ENCODE assay signal across 9 mouse cellular contexts in genomic region chr5:30589069-30589468, GRCm38 (mm10). TPM values are rescaled to one million over a fixed set of nuclear protein-coding genes. Genes with fewer than 3 reads are reported as not detected.
A peak's percentile ranks its signal among the peaks of the same experiment; 100 is the strongest.
DNase-seq lines count a peak whose midpoint lies in the region; ATAC-seq and TF ChIP-seq lines count a peak whose summit lies in the region.
"Had no signal": no experiment of that assay in that cellular context is flagged by ENCODE, and none has a peak within 500 bp of the region (broad histone marks: within the 10 kb centered on the region; RNA-seq: fewer than 3 reads in every experiment).

No protein-coding gene starts in this region.

- peak overlapping the region; percentile 58 for H3K4me3 ChIP-seq in lung, embryonic 14.5 days (ENCODE audit: low read depth, low read length)
- H3K4me3 ChIP-seq in forebrain, embryonic 13.5 days, result peak overlapping the region; percentile 53
- H3K4me3 ChIP-seq in limb, embryonic 10.5 days, result peak overlapping the region; percentile 55
- H3K4me3 ChIP-seq in olfactory bulb, adult 2 months (ENCODE audit: insufficient read depth, low read depth, low read length), result peak overlapping the region; percentile 95
- H3K4me3 ChIP-seq: myocyte had no signal

- ATAC-seq in lung, embryonic 14.5 days (ENCODE audit: insufficient read depth), result no peak
- ATAC-seq in forebrain, embryonic 13.5 days, result no peak

- no peak overlapping the region for H3K27ac ChIP-seq in lung, embryonic 14.5 days (ENCODE audit: low read depth)
- no peak overlapping the region for H3K27ac ChIP-seq in forebrain, embryonic 13.5 days
- no peak overlapping the region for H3K27ac ChIP-seq in limb, embryonic 10.5 days
- peak overlapping the region; percentile 94; the same call in 1 of the 2 replicates for H3K27ac ChIP-seq in olfactory bulb, adult 2 months (ENCODE audit: insufficient read depth, low read depth, low read length)

- no peak for TF ChIP-seq POLR2A in olfactory bulb, adult 2 months (IDR thresholded peaks at IDR 0.05; ENCODE audit: insufficient read depth, low read depth, low read length)

- 0 out of 2 replicates have a peak, but pooled peaks cover 9% of the 10 kb centered on the region for H3K4me1 ChIP-seq in lung, embryonic 14.5 days (ENCODE audit: insufficient read depth)
- H3K4me1 ChIP-seq in forebrain, embryonic 13.5 days, result peaks cover 8% of the 10 kb centered on the region
- H3K4me1 ChIP-seq in limb, embryonic 10.5 days, result peaks cover 27% of the 10 kb centered on the region
- peaks cover 60% of the 10 kb centered on the region for H3K4me1 ChIP-seq in olfactory bulb, adult 2 months (ENCODE audit: control insufficient read depth, insufficient read depth, low read length)

- H3K4me2 ChIP-seq in lung, embryonic 14.5 days, result peak overlapping the region; percentile 82
- peak overlapping the region; percentile 91 for H3K4me2 ChIP-seq in forebrain, embryonic 13.5 days

- peak overlapping the region; percentile 50; the same call in 1 of the 2 replicates for H3K9ac ChIP-seq in lung, embryonic 14.5 days
- peak overlapping the region; percentile 71 for H3K9ac ChIP-seq in forebrain, embryonic 13.5 days

- no peaks in the 10 kb centered on the region for H3K36me3 ChIP-seq in lung, embryonic 14.5 days (ENCODE audit: insufficient read depth)
- no peaks in the 10 kb centered on the region for H3K36me3 ChIP-seq in forebrain, embryonic 13.5 days (ENCODE audit: poor library complexity, severe bottlenecking)
- no peaks in the 10 kb centered on the region for H3K36me3 ChIP-seq in limb, embryonic 10.5 days

- H3K9me3 ChIP-seq in lung, embryonic 14.5 days (ENCODE audit: low read depth, low read length), result no peaks in the 10 kb centered on the region
- H3K9me3 ChIP-seq in forebrain, embryonic 13.5 days (replicated peaks), result no peaks in the 10 kb centered on the region
- H3K9me3 ChIP-seq in limb, embryonic 10.5 days (replicated peaks), result no peaks in the 10 kb centered on the region

- 39% methylated on average over 4 of the region's 4 CpGs for WGBS in lung, embryonic 14.5 days
- WGBS in forebrain, embryonic 13.5 days, result 41% methylated on average over 4 of the region's 4 CpGs
- 58% methylated on average over 4 of the region's 4 CpGs for WGBS in limb, embryonic 10.5 days
- WGBS in olfactory bulb, adult 2 months, result 29% methylated on average over 4 of the region's 4 CpGs

- no peak for TF ChIP-seq CTCF in lung, embryonic 14.5 days (IDR thresholded peaks at IDR 0.05; ENCODE audit: low read depth)
- TF ChIP-seq CTCF in olfactory bulb, adult 2 months (IDR thresholded peaks at IDR 0.05; ENCODE audit: insufficient read depth, low read depth, low read length), result no peak

- DNase-seq in lung, embryonic 14.5 days, result no peak
- no peak for DNase-seq in lung, postnatal 36 days
- DNase-seq in limb, embryonic 10.5 days (ENCODE audit: low spot score), result no peak
- no peak for DNase-seq in left cerebral cortex, adult 11 months (ENCODE audit: low spot score)
- DNase-seq in frontal cortex, postnatal 36 days (ENCODE audit: low spot score in 2 of 2), result no peak
- no peak for DNase-seq in yolk sac, embryonic 10.5 days (ENCODE audit: low spot score)

- peaks cover 20% of the 10 kb centered on the region for H3K27me3 ChIP-seq in lung, embryonic 14.5 days (ENCODE audit: insufficient read depth, low read length)
- H3K27me3 ChIP-seq in forebrain, embryonic 13.5 days, result peaks cover 70% of the 10 kb centered on the region
- peaks cover 72% of the 10 kb centered on the region for H3K27me3 ChIP-seq in limb, embryonic 10.5 days (ENCODE audit: low read depth, poor library complexity, severe bottlenecking)

RNA-seq across cellular contexts. Expression of gene Kcnk3, which starts 1.1 kb away (rescaled TPM):
- polyA plus RNA-seq in lung, embryonic 14.5 days (2014; fragmentation: Nextera tagmentation; extraction: Ambion mirVana), result 29.9 and 30.3 TPM in 2 replicates
- 1.0 TPM in 2 replicates for polyA plus RNA-seq in forebrain, embryonic 13.5 days (2015; fragmentation: Nextera tagmentation; extraction: Ambion mirVana)
- 0.36 and 0.69 TPM in 2 replicates for polyA plus RNA-seq in limb, embryonic 10.5 days (2016; fragmentation: Nextera tagmentation; extraction: Ambion mirVana)
- polyA plus RNA-seq in olfactory bulb, adult 2 months (2012; ENCODE audit: insufficient read depth, insufficient read length, low replicate concordance, missing spikeins), result not detected in 2 replicates

RNA-seq across cellular contexts. Expression of gene Cib4, which starts 43.4 kb away (rescaled TPM):
- 0.26 TPM in 1 of 2 replicates, not detected in the other for polyA plus RNA-seq in lung, embryonic 14.5 days (2014; fragmentation: Nextera tagmentation; extraction: Ambion mirVana)
- polyA plus RNA-seq in forebrain, embryonic 13.5 days (2015; fragmentation: Nextera tagmentation; extraction: Ambion mirVana), result not detected in 2 replicates
- polyA plus RNA-seq in limb, embryonic 10.5 days (2016; fragmentation: Nextera tagmentation; extraction: Ambion mirVana), result not detected in 2 replicates
- polyA plus RNA-seq in olfactory bulb, adult 2 months (2012; ENCODE audit: insufficient read depth, insufficient read length, low replicate concordance, missing spikeins), result not detected in 2 replicates
- polyA plus RNA-seq: myocyte had no signal

RNA-seq across cellular contexts. Expression of gene Slc35f6, which starts 58.7 kb away (rescaled TPM):
- 27.6 and 29.5 TPM in 2 replicates for polyA plus RNA-seq in lung, embryonic 14.5 days (2014; fragmentation: Nextera tagmentation; extraction: Ambion mirVana)
- 26.2 and 29.3 TPM in 2 replicates for polyA plus RNA-seq in forebrain, embryonic 13.5 days (2015; fragmentation: Nextera tagmentation; extraction: Ambion mirVana)
- polyA plus RNA-seq in limb, embryonic 10.5 days (2016; fragmentation: Nextera tagmentation; extraction: Ambion mirVana), result 20.9 and 22.3 TPM in 2 replicates
- not detected in 2 replicates for polyA plus RNA-seq in olfactory bulb, adult 2 months (2012; ENCODE audit: insufficient read depth, insufficient read length, low replicate concordance, missing spikeins)

Comparison
In these comparisons a context has a peak if more than half of its experiments do, and no peak if none do; other contexts are left out.
1. RNA of gene Kcnk3, which starts 1.1 kb away (polyA plus RNA-seq): 29.9 to 30.3 TPM in lung, embryonic 14.5 days; 1.0 TPM in forebrain, embryonic 13.5 days, 0.36 to 0.69 TPM in limb, embryonic 10.5 days and not detected in olfactory bulb, adult 2 months; every median in the first group is over 10 times any median in the second.
2. Peak in every context shown above with its lines, with median percentiles within 50 percentile points of each other: H3K4me3 ChIP-seq.